Mouse (Mus musculus) T-helper 2 cell (primary cell): ENCODE results near the gene Sec16a.

Experiments used
- in situ Hi-C: fragments of 300-600 bp; cut with MboI, MseI; formaldehyde crosslinking; loops from one replicate; pipeline ENCODE4 v1.15.1; 2025; ENCODE audit warnings: high pct_unique_total_duplicates

Gene Sec16a

GRCm38 (mm10) chr2:26441688-26442087 is 3.3 kb downstream of the Sec16a start:
- in situ Hi-C loops: no loop called here

GRCm38 (mm10) chr2:26441261-26441660 is 3.8 kb downstream of the Sec16a start:
- in situ Hi-C loops: no loop called here

- in situ Hi-C loops: no loop called here
Observed at GRCm38 (mm10) chr2:26439671-26440070, 5.3 kb downstream of the Sec16a start.

- in situ Hi-C loops: no loop called here
Observed at GRCm38 (mm10) chr2:26438373-26438772, 6.6 kb downstream of the Sec16a start.

- in situ Hi-C loops: no loop called here
Observed at GRCm38 (mm10) chr2:26437221-26437620, 7.8 kb downstream of the Sec16a start.

- in situ Hi-C loops: no loop called here
Observed at GRCm38 (mm10) chr2:26434791-26435572, 10.0 kb downstream of the Sec16a start.

GRCm38 (mm10) chr2:26429851-26430250 is 15.2 kb downstream of the Sec16a start:
- in situ Hi-C loops: no loop called here

GRCm38 (mm10) chr2:26424541-26424940 is 20.5 kb downstream of the Sec16a start:
- in situ Hi-C loops: no loop called here

GRCm38 (mm10) chr2:26423086-26423485 is 21.9 kb downstream of the Sec16a start:
- in situ Hi-C loops: no loop called here

GRCm38 (mm10) chr2:26421969-26422368 is 23.0 kb downstream of the Sec16a start:
- in situ Hi-C loops: no loop called here

- in situ Hi-C loops: no loop called here
Observed at GRCm38 (mm10) chr2:26418120-26418519, 26.9 kb downstream of the Sec16a start.

- in situ Hi-C loops: no loop called here
Observed at GRCm38 (mm10) chr2:26417066-26417465, 27.9 kb downstream of the Sec16a start.

- in situ Hi-C loops: no loop called here
Observed at GRCm38 (mm10) chr2:26410931-26411411, 34.0 kb downstream of the Sec16a start.

- in situ Hi-C loops: no loop called here
Observed at GRCm38 (mm10) chr2:26410091-26410490, 34.9 kb downstream of the Sec16a start.

- in situ Hi-C loops: no loop called here
Observed at GRCm38 (mm10) chr2:26409362-26409761, 35.7 kb downstream of the Sec16a start.

GRCm38 (mm10) chr2:26408515-26409356 is 36.3 kb downstream of the Sec16a start, which contains the start of gene Inpp5e:
Gene Inpp5e, minus strand, starts transcription at chr2:26409203.
- in situ Hi-C loops: no loop called here

GRCm38 (mm10) chr2:26403306-26403705 is 41.7 kb downstream of the Sec16a start:
- in situ Hi-C loops: no loop called here

GRCm38 (mm10) chr2:26402265-26402664 is 42.8 kb downstream of the Sec16a start:
- in situ Hi-C loops: no loop called here

GRCm38 (mm10) chr2:26401023-26401422 is 44.0 kb downstream of the Sec16a start:
- in situ Hi-C loops: no loop called here

- in situ Hi-C loops: no loop called here
Observed at GRCm38 (mm10) chr2:26400296-26400695, 44.7 kb downstream of the Sec16a start.

GRCm38 (mm10) chr2:26399647-26400046 is 45.4 kb downstream of the Sec16a start:
- in situ Hi-C loops: no loop called here

GRCm38 (mm10) chr2:26398978-26399377 is 46.0 kb downstream of the Sec16a start:
- in situ Hi-C loops: no loop called here

- in situ Hi-C loops: no loop called here
Observed at GRCm38 (mm10) chr2:26391617-26392016, 53.4 kb downstream of the Sec16a start.
